Mouse (Mus musculus): ENCODE data around the gene Tlr12. TPM values are rescaled to one million over a fixed set of nuclear protein-coding genes. Genes with fewer than 3 reads are reported as not detected.

Tlr12 gene
- polyA plus RNA-seq, 1 experiment from 2014 or later = 1.7 TPM

DNA sequence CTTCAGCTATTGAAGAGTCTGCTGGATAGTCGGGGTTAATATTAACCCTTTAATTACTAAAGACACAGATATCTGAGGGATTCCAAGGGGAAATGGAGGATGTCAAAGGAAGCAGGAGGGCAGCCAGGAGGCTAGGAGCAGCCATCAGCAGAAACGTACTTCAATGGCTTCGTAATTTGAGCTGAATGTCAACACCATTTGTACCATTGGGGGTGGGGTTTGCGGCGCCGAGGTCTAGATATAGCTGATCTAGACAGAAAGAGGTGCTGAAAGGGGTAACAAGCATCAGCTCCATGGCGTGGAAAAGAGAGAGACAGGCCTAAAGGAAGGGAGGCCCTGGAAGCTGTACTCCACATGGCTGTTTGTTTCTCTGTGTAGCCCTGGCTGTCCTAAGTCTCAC, 28.3 kb upstream of the Tlr12 start:
- peaks cover 26% of the 10 kb centered on the region for H3K4me1 ChIP-seq (replicated peaks)
- no peak overlapping the region for H3K4me3 ChIP-seq
- no peak overlapping the region for H3K9ac ChIP-seq
- H3K27me3 ChIP-seq = no peaks in the 10 kb centered on the region
- ATAC-seq (ENCODE audit: low read depth) = no peak
- H3K36me3 ChIP-seq = no peaks in the 10 kb centered on the region
- H3K27ac ChIP-seq (replicated peaks) = no peak overlapping the region
- H3K9me3 ChIP-seq = no peaks in the 10 kb centered on the region
- no peak overlapping the region for H3K4me2 ChIP-seq
- WGBS = 47% methylated on average over 7 of the region's 7 CpGs

DNA sequence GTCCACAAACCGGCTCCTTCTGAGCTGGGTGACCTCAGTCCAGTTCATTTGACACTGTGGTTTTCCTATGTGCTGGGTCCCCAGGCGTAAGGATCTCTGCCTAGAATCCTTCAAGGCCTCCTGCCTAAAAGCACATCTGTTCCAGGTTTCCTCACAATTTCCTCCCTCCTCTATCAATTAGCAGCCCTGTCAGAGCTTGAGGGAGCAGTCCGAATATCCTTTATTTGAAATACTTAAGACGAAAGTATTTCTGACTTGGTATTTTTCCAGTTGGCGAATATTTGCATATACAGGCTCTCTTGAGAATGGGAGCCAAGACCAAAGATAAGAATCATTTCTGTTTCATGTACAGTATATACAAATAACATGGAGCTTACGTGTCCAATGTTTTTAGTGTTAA, 27.5 kb upstream of the Tlr12 start:
- Histone ChIP-seq H3K4me3 (no peak overlapping the region), H3K9me3 (no peaks in the 10 kb centered on the region), H3K9ac (no peak overlapping the region), H3K4me2 (no peak overlapping the region), H3K4me1 (replicated peaks) (peaks cover 19% of the 10 kb centered on the region), H3K27ac (replicated peaks) (no peak overlapping the region), H3K27me3 (no peaks in the 10 kb centered on the region), H3K36me3 (no peaks in the 10 kb centered on the region)
- 82% methylated on average over 6 of the region's 6 CpGs for WGBS
- ATAC-seq (ENCODE audit: low read depth) = no peak

DNA sequence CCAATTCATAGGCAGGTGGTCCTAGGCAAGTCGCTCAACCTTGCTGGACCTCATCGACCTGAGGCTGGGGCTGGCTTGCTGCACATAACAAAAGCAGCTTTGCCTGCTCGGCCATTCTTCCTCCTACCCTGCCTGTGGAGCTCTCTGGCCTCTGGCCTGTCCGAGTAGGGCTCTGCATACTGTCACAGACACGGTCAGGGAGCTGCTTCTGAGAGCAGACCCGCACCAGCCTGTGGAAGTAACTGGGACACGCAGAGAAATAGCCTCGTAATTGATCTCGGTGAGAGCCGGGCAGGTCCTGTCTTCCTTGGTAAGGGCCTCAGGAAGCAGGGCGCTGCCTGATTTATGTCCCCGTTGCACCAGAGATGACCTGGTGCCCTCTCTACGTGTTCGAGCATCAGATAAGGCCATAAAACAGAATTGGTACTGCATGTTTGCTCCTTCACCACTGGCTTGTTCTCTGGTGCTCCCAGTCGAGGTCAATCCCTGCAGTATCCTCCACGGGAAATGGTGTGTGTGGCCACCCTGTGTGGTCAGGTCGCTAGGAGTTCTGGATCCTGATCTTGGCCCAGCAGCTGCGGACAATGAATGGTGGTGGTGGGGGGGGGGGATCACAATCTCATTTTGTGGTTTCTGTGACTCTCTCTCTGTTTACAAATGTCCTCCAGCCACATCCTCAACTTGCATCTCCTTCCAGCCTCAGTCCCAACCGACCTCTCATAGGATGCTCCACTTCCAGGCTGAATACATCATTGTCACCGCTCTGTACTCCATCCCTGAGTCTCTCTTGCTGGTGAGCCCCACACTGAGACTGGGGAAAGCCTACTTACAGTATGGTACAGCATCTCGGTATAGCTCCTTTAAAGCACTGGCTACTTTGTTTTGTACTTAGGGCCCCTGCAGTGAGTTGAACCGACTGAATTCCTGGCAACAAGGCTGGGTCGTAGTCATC, 23.6 kb upstream of the Tlr12 start:
- Histone ChIP-seq H3K4me1 (replicated peaks) (peaks cover 28% of the 10 kb centered on the region), H3K4me3 (no peak overlapping the region), H3K27ac (replicated peaks) (0 out of 2 replicates have a peak overlapping the region, but pooled peaks have one; percentile 55), H3K9me3 (no peaks in the 10 kb centered on the region), H3K36me3 (no peaks in the 10 kb centered on the region), H3K27me3 (no peaks in the 10 kb centered on the region), H3K9ac (no peak overlapping the region), H3K4me2 (no peak overlapping the region)
- no peak for ATAC-seq (ENCODE audit: low read depth)
- WGBS = 24% methylated on average over 23 of the region's 23 CpGs

DNA sequence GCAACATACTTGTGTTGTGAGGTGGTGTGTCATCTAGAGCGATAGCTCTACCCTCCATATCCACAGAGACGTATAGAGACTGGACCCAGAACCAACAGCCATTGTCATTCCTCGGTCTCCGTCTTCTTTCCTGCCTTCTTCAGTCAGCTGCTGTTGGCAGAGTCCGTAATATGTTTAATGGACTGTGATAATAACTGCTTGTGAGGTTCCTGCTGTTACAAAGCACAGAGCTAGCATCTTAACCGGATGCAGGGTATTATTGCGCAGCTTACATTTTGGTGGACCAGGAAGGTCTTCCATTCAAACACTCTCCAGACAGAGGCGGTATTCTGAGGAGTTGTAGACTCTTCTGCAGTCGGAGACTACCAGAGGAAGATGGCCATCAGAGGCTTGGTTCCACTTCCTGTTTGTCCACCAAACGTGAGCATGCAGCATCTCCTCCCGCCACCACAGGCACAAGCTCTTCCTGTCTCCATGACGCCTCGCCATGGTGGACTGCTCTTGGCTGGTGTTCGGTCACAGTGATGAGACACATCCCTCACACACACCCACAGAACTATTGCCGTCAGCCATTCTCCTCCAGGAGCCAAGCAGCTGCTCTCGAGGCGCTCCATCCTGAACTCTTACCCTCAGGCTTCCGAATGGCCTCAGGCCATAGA, 20.0 kb upstream of the Tlr12 start:
- no peak for ATAC-seq (ENCODE audit: low read depth)
- H3K27ac ChIP-seq (replicated peaks) = peak overlapping the region; percentile 54; the same call in 1 of the 2 replicates

DNA sequence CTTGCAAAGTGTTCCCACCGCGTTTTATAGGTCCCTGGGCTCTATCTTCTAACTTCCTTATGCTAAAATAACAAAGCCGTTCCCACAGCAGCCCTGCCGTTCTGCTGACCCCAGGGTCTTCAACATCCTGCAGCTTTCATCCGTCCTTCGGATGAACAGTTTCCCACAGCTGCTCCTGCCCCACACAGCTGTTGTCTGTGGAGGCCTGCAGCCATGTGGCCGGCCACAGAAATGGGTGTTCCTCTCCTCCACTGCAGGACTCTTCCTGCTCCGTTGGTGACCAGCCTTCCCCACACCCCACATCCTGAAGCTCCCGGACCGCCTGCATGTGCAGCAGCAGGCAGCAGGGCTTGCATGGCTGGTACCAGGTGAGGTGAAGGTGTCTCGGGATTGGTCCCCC, 18.8 kb upstream of the Tlr12 start:
- H3K4me1 ChIP-seq (replicated peaks) = peaks cover 40% of the 10 kb centered on the region
- H3K4me3 ChIP-seq = no peak overlapping the region
- H3K9me3 ChIP-seq = no peaks in the 10 kb centered on the region
- H3K4me2 ChIP-seq = no peak overlapping the region
- H3K9ac ChIP-seq = no peak overlapping the region
- no peaks in the 10 kb centered on the region for H3K36me3 ChIP-seq
- H3K27me3 ChIP-seq = no peaks in the 10 kb centered on the region
- H3K27ac ChIP-seq (replicated peaks) = peak overlapping the region; percentile 54
- no peak for ATAC-seq (ENCODE audit: low read depth)
- WGBS = 44% methylated on average over 11 of the region's 11 CpGs

More for the DNA sequence above, 20.0 kb upstream of the Tlr12 start:
- Histone ChIP-seq H3K27me3 (no peaks in the 10 kb centered on the region), H3K9me3 (no peaks in the 10 kb centered on the region), H3K36me3 (no peaks in the 10 kb centered on the region), H3K4me3 (no peak overlapping the region), H3K4me2 (no peak overlapping the region), H3K9ac (no peak overlapping the region), H3K4me1 (replicated peaks) (peaks cover 46% of the 10 kb centered on the region)
- WGBS = 67% methylated on average over 18 of the region's 18 CpGs

DNA sequence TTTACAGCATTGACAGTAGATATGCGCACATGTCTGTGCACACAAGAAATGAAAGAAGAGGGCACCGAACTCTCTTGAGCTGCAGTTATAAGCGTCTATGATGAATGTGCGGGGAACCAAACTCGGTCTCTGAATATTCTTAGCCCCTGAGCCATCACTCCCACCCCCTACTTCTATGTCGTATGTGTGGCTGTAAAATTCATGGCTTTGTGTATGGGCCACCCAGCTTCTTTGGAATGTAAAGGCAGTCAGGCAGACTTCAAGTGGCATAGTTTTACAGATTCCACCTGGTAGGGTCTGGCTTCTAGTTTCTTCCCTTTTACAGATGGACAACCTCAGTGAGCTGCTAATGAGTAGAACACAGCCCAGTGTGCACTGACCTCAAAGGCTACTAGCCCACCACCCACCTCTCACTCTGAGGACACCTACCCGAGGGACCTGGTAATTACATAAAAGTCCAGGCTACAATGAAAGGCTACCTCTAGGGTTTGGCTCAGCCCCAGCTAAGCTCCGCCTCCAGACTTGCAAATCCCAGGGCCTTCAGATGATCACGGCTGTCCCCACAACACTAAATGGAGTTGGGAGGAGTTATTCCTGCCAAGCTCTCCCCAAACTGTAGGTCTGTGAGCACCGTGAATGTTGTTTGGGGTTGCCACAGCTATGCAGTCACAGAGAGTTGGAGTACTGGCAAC, 17.6 kb upstream of the Tlr12 start:
- Histone ChIP-seq H3K4me1 (replicated peaks) (peaks cover 33% of the 10 kb centered on the region), H3K36me3 (no peaks in the 10 kb centered on the region), H3K9me3 (no peaks in the 10 kb centered on the region), H3K4me3 (no peak overlapping the region), H3K27ac (replicated peaks) (peak overlapping the region; percentile 54; the same call in 1 of the 2 replicates), H3K9ac (no peak overlapping the region), H3K4me2 (no peak overlapping the region), H3K27me3 (no peaks in the 10 kb centered on the region)
- ATAC-seq (ENCODE audit: low read depth) = no peak
- WGBS = 52% methylated on average over 10 of the region's 10 CpGs

DNA sequence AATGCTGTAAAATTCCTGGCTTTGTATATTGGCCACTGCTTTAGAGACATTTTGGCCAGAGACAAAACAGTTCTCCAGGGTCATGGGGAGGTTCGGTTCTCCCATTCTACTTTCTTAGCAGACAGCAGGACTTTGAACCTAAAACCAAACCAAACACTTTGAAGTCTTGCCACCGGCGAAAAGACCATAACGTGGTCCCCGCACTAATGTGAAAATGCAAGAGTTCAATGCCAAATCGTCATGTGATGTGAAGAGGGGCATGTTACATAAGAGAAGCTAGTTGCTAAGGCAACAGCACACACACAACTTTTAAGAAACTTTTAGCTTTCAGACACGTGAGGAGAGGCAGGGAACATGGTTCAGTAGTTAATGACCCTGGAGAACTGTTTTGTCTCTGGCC, 17.0 kb upstream of the Tlr12 start:
- Histone ChIP-seq H3K4me3 (no peak overlapping the region), H3K27ac (replicated peaks) (no peak overlapping the region), H3K4me1 (replicated peaks) (peaks cover 33% of the 10 kb centered on the region), H3K9ac (no peak overlapping the region), H3K27me3 (no peaks in the 10 kb centered on the region), H3K9me3 (no peaks in the 10 kb centered on the region), H3K36me3 (no peaks in the 10 kb centered on the region), H3K4me2 (no peak overlapping the region)
- 65% methylated on average over 7 of the region's 7 CpGs for WGBS
- ATAC-seq (ENCODE audit: low read depth) = no peak

DNA sequence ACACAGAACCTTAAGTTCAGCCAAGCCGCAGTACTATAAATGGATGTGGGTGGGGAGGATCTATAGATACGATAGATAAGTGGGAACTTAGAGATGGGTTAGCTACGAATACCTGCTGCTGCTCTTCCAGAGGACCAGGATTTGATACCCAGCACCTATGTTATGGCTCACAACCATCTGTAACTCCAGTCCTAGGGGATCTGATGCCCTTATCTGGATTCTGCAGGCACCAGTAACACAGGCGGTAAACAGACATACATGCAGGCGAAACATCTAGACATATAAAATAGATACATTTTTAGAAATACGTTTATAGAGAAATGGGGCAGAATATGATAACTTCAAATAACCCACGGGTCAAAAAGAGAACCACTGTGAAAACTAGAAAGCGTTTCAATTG, 2.7 kb upstream of the Tlr12 start:
- Histone ChIP-seq H3K4me3 (no peak overlapping the region), H3K9me3 (no peaks in the 10 kb centered on the region), H3K36me3 (no peaks in the 10 kb centered on the region), H3K4me1 (replicated peaks) (0 out of 2 replicates have a peak, but pooled peaks cover 6% of the 10 kb centered on the region), H3K4me2 (no peak overlapping the region), H3K9ac (no peak overlapping the region), H3K27me3 (no peaks in the 10 kb centered on the region), H3K27ac (replicated peaks) (no peak overlapping the region)
- 90% methylated on average over 8 of the region's 8 CpGs for WGBS
- ATAC-seq (ENCODE audit: low read depth) = no peak

DNA sequence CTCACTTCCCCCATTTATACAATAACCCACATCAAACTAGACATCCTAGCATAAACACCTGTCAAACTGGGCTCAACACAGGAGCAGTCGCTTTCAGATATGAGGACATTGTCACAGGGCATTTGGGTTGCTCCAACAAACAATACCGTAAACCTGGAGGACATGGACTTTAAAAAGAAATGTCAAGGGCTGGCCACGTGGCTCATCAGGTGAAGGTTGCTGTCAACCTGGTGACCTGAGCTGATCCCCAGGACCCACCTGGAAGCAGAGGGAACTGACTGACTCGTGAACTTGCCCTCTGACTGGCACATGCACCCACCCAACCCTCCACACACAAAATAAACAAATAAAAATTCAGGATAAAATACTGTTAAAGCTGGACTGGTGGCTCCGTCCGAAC, 2.2 kb upstream of the Tlr12 start:
- Histone ChIP-seq H3K36me3 (no peaks in the 10 kb centered on the region), H3K27me3 (no peaks in the 10 kb centered on the region), H3K9me3 (no peaks in the 10 kb centered on the region), H3K9ac (no peak overlapping the region), H3K27ac (replicated peaks) (no peak overlapping the region), H3K4me3 (no peak overlapping the region), H3K4me1 (replicated peaks) (0 out of 2 replicates have a peak, but pooled peaks cover 6% of the 10 kb centered on the region), H3K4me2 (no peak overlapping the region)
- 91% methylated on average over 6 of the region's 6 CpGs for WGBS
- no peak for ATAC-seq (ENCODE audit: low read depth)

DNA sequence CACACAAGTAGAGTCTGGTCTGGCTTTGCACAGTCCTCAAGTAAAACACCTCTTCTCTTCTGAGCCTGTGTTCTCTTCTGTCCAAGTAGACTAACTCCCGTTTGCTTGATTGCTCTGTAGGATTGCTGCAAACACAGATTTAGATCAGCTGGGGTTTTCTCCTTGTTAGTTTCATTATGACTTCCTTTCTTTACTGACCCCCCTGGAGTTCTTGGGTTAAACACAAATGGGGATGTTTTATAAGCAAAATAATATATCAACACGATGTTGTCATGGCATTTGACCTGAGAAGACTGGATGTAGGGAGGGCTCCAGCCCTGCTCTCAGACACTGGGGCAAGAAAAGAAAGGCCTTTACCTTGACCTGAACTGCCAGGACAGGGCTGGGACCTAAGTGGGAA, 544 bp upstream of the Tlr12 start:
- H3K9me3 ChIP-seq = no peaks in the 10 kb centered on the region
- 48% methylated on average over 2 of the region's 2 CpGs for WGBS
- no peak overlapping the region for H3K4me2 ChIP-seq
- H3K27me3 ChIP-seq = no peaks in the 10 kb centered on the region
- 0 out of 2 replicates have a peak, but pooled peaks cover 6% of the 10 kb centered on the region for H3K4me1 ChIP-seq (replicated peaks)
- no peak overlapping the region for H3K4me3 ChIP-seq
- no peak overlapping the region for H3K9ac ChIP-seq
- no peak for ATAC-seq (ENCODE audit: low read depth)
- H3K36me3 ChIP-seq = no peaks in the 10 kb centered on the region
- H3K27ac ChIP-seq (replicated peaks) = 0 out of 2 replicates have a peak overlapping the region, but pooled peaks have one; percentile 13

DNA sequence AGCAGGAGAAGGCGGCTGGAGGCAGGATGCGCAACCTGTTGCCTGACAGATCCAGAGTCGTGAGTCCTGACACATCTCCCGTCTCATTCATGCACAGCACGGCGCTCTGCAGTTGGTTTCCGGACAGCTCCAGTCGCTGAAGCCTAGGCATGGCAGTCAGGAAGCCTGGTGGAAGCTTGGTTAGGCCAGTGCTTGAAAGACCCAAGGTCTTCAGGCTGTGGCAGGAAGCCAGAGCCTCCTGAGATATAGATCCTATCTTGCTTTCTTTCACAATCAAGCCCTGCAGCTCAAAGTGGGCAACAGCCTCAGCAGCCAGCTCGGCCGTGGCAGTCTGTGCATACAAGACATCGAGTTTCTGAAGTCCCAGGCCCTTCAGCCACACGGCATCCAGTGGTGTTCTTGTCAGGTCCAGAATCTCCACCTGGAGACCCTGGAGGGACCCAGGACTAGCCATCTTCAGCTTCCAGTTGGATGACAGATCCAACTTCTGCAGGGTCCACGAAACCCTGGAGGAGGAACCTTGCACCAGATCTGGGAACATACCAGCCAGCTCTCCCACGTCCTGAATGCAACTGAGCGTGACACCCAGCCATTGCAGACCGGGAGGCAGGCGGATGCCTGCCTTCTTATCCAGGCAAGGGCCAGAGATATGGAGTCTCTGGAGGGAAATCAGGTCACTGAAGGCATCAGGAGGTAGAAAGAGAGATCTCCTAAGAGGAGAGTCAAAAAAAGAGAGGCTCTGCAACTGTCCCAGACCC, 877 bp downstream of the Tlr12 start:
- no peak; the same call in 1 of the 2 replicates for ATAC-seq (ENCODE audit: low read depth)
- Histone ChIP-seq H3K27ac (replicated peaks) (no peak overlapping the region), H3K9me3 (no peaks in the 10 kb centered on the region), H3K4me2 (no peak overlapping the region), H3K9ac (peak overlapping the region; percentile 26; the same call in 1 of the 2 replicates), H3K36me3 (no peaks in the 10 kb centered on the region), H3K4me3 (no peak overlapping the region), H3K27me3 (no peaks in the 10 kb centered on the region), H3K4me1 (replicated peaks) (0 out of 2 replicates have a peak, but pooled peaks cover 6% of the 10 kb centered on the region)
- WGBS = 80% methylated on average over 17 of the region's 17 CpGs

Measured in neural tube, embryonic 13.5 days (tissue).